Mouse (Mus musculus) liver, adult 2 months (tissue): ENCODE results near the gene Nhlrc2.

Source experiments
- CTCF ChIP-seq: fragments of 200-500 bp; IDR thresholded peaks from 2 replicates; pipeline ENCODE4 v1.5.1; 2011; ENCODE audit warnings: low read depth, low read length, control low read depth
- POLR2A ChIP-seq: fragments of 200-500 bp; IDR thresholded peaks from 2 replicates; pipeline ENCODE4 v1.6.1; 2011; ENCODE audit warnings: low read length, control low read depth; ENCODE audit not compliant: insufficient read depth; ENCODE audit errors: extremely low read depth

DNA sequence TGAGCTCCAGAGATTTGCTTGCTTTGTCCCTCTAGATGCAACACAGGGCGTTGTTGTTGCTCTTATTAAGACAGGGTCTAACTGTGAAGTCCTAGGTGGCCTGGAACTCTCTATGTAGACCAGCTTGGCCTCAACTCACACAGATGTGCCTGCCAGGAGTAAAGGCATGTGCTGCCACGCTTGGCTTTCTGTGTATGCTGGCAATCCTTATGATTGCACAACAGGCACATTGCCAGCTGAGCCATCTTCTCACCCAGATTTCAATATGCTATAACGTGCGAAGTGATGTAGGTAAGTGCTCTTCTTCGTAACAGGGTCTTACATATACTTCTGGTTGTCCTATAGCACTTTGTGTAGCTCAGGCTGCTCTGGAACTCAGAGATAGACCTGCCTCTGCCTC lies 23.9 kb downstream of the Nhlrc2 start:
- no peak for TF ChIP-seq POLR2A
- TF ChIP-seq CTCF = no peak
